21 mouse cellular contexts compared by ENCODE assay signal in the genomic region with DNA sequence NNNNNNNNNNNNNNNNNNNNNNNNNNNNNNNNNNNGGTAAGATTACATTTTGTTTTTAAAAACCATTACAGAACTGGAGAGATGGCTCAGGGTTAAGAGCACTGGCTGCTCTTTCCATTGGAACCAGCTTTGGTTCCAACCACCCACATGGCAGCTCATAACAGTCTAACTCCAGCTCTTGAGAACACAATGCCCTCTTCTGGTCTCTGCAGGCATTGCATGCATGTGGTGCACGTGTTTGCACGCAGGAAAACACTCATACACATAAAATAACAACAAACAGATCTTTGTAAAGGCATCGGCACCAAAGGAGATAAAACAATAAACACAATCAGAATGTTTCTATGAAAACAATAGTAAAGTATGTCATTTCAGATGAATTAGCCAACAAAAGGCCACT. TPM values are rescaled to one million over a fixed set of nuclear protein-coding genes. Genes with fewer than 3 reads are reported as not detected.
DNase-seq lines count a peak whose midpoint lies in the region; ATAC-seq and TF ChIP-seq lines count a peak whose summit lies in the region.
"Had no signal": no experiment of that assay in that cellular context is flagged by ENCODE, and none has a peak within 500 bp of the region (broad histone marks: within the 10 kb centered on the region; RNA-seq: fewer than 3 reads in every experiment).

No protein-coding gene starts in this region.

- no peak overlapping the region for H3K9ac ChIP-seq in stomach, postnatal 0 days (ENCODE audit: low read length)
- H3K9ac ChIP-seq: embryonic facial prominence, embryonic 13.5 days; forebrain, embryonic 12.5 days; heart, embryonic 12.5 days; limb, embryonic 15.5 days had no signal

- H3K36me3 ChIP-seq in stomach, postnatal 0 days (ENCODE audit: control insufficient read depth, insufficient read depth, low read length), result no peaks in the 10 kb centered on the region
- H3K36me3 ChIP-seq: forebrain, embryonic 12.5 days; heart, embryonic 12.5 days; limb, embryonic 15.5 days had no signal

- DNase-seq in embryo, embryonic 10.5 days (ENCODE audit: low spot score), result peak; percentile 31
- no peak for DNase-seq in embryo, embryonic 9.5 days (ENCODE audit: extremely low spot score)
- DNase-seq in left cerebral cortex, adult 2 months (ENCODE audit: extremely low spot score in 1 of 2, low spot score in 2 of 2), result no peak
- DNase-seq in left cerebral cortex, postnatal 10 days (ENCODE audit: extremely low spot score in 1 of 2, low spot score in 2 of 2), result no peak
- DNase-seq in thymus, postnatal 4 days, result peak; percentile 22
- DNase-seq in thymus, postnatal 25 days, result no peak
- DNase-seq in stomach, postnatal 0 days (ENCODE audit: low spot score), result no peak
- no peak for DNase-seq in left cerebral cortex, adult 9 months (ENCODE audit: low spot score in 2 of 2)
- DNase-seq: adrenal gland, adult 8-10 months; B cell, adult 2 months; cerebellum, postnatal 14 days; gastrocnemius, postnatal 14 days; kidney, adult 8-10 months; right cerebral cortex, adult 18-20 months; spleen, adult 18-20 months; thymus, adult 18-20 months had no signal

- H3K4me1 ChIP-seq in stomach, postnatal 0 days (replicated peaks; ENCODE audit: control insufficient read depth, insufficient read depth), result no peaks in the 10 kb centered on the region
- H3K4me1 ChIP-seq: embryonic facial prominence, embryonic 13.5 days had no signal

- no peaks in the 10 kb centered on the region for H3K9me3 ChIP-seq in stomach, postnatal 0 days (ENCODE audit: control insufficient read depth, low read length)
- H3K9me3 ChIP-seq: embryonic facial prominence, embryonic 13.5 days; forebrain, embryonic 12.5 days; limb, embryonic 15.5 days had no signal

- no peak for ATAC-seq in stomach, postnatal 0 days (ENCODE audit: low FRiP score, low TSS enrichment)

- no peaks in the 10 kb centered on the region for H3K27me3 ChIP-seq in stomach, postnatal 0 days (ENCODE audit: control insufficient read depth, insufficient read depth, low read length)
- H3K27me3 ChIP-seq: embryonic facial prominence, embryonic 13.5 days; forebrain, embryonic 12.5 days; limb, embryonic 15.5 days had no signal

- no peak overlapping the region for H3K4me2 ChIP-seq in stomach, postnatal 0 days (replicated peaks; ENCODE audit: low read depth)
- H3K4me2 ChIP-seq: embryonic facial prominence, embryonic 13.5 days; forebrain, embryonic 12.5 days; heart, embryonic 12.5 days; limb, embryonic 15.5 days had no signal

- 67% methylated on average over 3 of the region's 3 CpGs for WGBS in stomach, postnatal 0 days

- TF ChIP-seq CTCF in left cerebral cortex, adult 2 months (IDR thresholded peaks at IDR 0.05), result peak; percentile 20
- TF ChIP-seq CTCF in stomach, postnatal 0 days (IDR thresholded peaks at IDR 0.05; ENCODE audit: low read depth), result peak; percentile 54

- no peak overlapping the region for H3K4me3 ChIP-seq in left cerebral cortex, adult 2 months
- H3K4me3 ChIP-seq in stomach, postnatal 0 days (ENCODE audit: low read depth, low read length), result no peak overlapping the region
- H3K4me3 ChIP-seq: embryonic facial prominence, embryonic 13.5 days; forebrain, embryonic 12.5 days; heart, embryonic 12.5 days; limb, embryonic 15.5 days had no signal

- intact Hi-C loops in left cerebral cortex, adult 2 months (cut with DNase I), result no loop called here
- intact Hi-C loops in left cerebral cortex, postnatal 10 days (cut with DNase I), result no loop called here

- no peak overlapping the region for H3K27ac ChIP-seq in left cerebral cortex, adult 2 months
- H3K27ac ChIP-seq in stomach, postnatal 0 days (replicated peaks), result no peak overlapping the region
- H3K27ac ChIP-seq: embryonic facial prominence, embryonic 13.5 days; forebrain, embryonic 12.5 days; limb, embryonic 15.5 days had no signal

- TF ChIP-seq EP300 in stomach, postnatal 0 days (optimal IDR thresholded peaks at IDR 0.05), result no peak

RNA-seq across cellular contexts. Expression of gene Azin2, which starts 19.9 kb away (rescaled TPM):
- total RNA-seq in left cerebral cortex, adult 2 months (2021), result 10 to 100 TPM; 45.2 to 53.2 TPM
- total RNA-seq in left cerebral cortex, postnatal 10 days (2021), result 10 to 100 TPM; 30.3 to 36.3 TPM
- polyA plus RNA-seq in stomach, postnatal 0 days (2015; fragmentation: Nextera tagmentation; extraction: Ambion mirVana), result 10.8 and 12.3 TPM in 2 replicates
- total RNA-seq: neutrophil, adult 5-6 weeks had no signal

RNA-seq across cellular contexts. Expression of gene Ak2, which starts 49.4 kb away (rescaled TPM):
- 10 to 100 TPM; 25.7 to 30.4 TPM for total RNA-seq in left cerebral cortex, adult 2 months (2021)
- total RNA-seq in left cerebral cortex, postnatal 10 days (2021), result 10 to 100 TPM; 30.5 to 30.7 TPM
- polyA plus RNA-seq in stomach, postnatal 0 days (2015; fragmentation: Nextera tagmentation; extraction: Ambion mirVana), result 137 and 138 TPM in 2 replicates

RNA-seq across cellular contexts. Expression of gene Trim62, which starts 59.0 kb away (rescaled TPM):
- total RNA-seq in left cerebral cortex, adult 2 months (2021), result 10 to 100 TPM; 15.3 to 18.8 TPM
- 10 to 100 TPM; 30.2 to 31.2 TPM for total RNA-seq in left cerebral cortex, postnatal 10 days (2021)
- polyA plus RNA-seq in stomach, postnatal 0 days (2015; fragmentation: Nextera tagmentation; extraction: Ambion mirVana), result 2.6 and 3.5 TPM in 2 replicates

Comparison
In these comparisons a context has a peak if more than half of its experiments do, and no peak if none do; other contexts are left out.
1. DNase-seq: peak in embryo, embryonic 10.5 days (single experiment) and thymus, postnatal 4 days (single experiment); none in embryo, embryonic 9.5 days (single experiment), left cerebral cortex, adult 2 months (0 of 2), left cerebral cortex, postnatal 10 days (0 of 2), thymus, postnatal 25 days (single experiment), stomach, postnatal 0 days (single experiment) and left cerebral cortex, adult 9 months (0 of 2).